Mouse (Mus musculus) CH12.LX (cell line): ENCODE measurements around the gene Gm28053. TPM values are rescaled to one million over a fixed set of nuclear protein-coding genes. Genes with fewer than 3 reads are reported as not detected.

Experiments
- DNase-seq: peaks from one replicate; pipeline ENCODE4 v3.0.0-alpha.2; 2013; ENCODE audit errors: extremely low read depth
- H3K27ac ChIP-seq: 2 replicates; pipeline ENCODE4 v1.5.1; 2012; ENCODE audit warnings: low read depth, mild to moderate bottlenecking, control low read depth, moderate library complexity; ENCODE audit not compliant: insufficient read depth
- H3K27me3 ChIP-seq: replicated peaks from 2 replicates; pipeline ENCODE3; 2012; ENCODE audit warnings: inconsistent platforms
- H3K36me3 ChIP-seq, 2 experiments: replicated peaks in 1 of 2; 2 replicates each; pipeline versions ENCODE3 to v1.6.1; 2012; ENCODE audit warnings: inconsistent platforms in 1 of 2, low read length in 1 of 2, mild to moderate bottlenecking in 1 of 2, mixed read lengths in 1 of 2, moderate library complexity in 1 of 2; ENCODE audit not compliant: control insufficient read depth in 1 of 2, insufficient read depth in 1 of 2
- H3K4me1 ChIP-seq, 2 experiments: 2 replicates each; pipeline ENCODE4 v1.6.1; 2012; ENCODE audit warnings: inconsistent platforms in 1 of 2, moderate library complexity in 1 of 2; ENCODE audit not compliant: insufficient read depth in 2 of 2, control insufficient read depth in 1 of 2
- H3K4me2 ChIP-seq: 2 replicates; pipeline ENCODE4 v1.6.1; 2012; ENCODE audit warnings: low read depth, mild to moderate bottlenecking, control low read depth; ENCODE audit not compliant: poor library complexity, insufficient read depth, severe bottlenecking
- H3K4me3 ChIP-seq, 3 experiments: fragments of 150-350 bp in 1 of 3; sonication (generic) in 1 of 3; replicated peaks in 1 of 3; 2 replicates each; pipeline versions ENCODE3 to v1.5.1; 2011 to 2012; ENCODE audit warnings: low read depth in 2 of 3, low read length in 2 of 3, mild to moderate bottlenecking in 2 of 3, moderate library complexity in 2 of 3, control low read depth in 1 of 3, improper control_type of control experiment in 1 of 3, inconsistent platforms in 1 of 3, mixed read lengths in 1 of 3; ENCODE audit not compliant: poor library complexity in 1 of 3
- H3K79me2 ChIP-seq: replicated peaks from 2 replicates; pipeline ENCODE4 v1.6.1; 2012; ENCODE audit warnings: mild to moderate bottlenecking, moderate library complexity; ENCODE audit not compliant: control insufficient read depth, poor library complexity, insufficient read depth, severe bottlenecking; ENCODE audit errors: extremely low read depth
- H3K9ac ChIP-seq: 2 replicates; pipeline ENCODE4 v1.6.1; 2012; ENCODE audit warnings: low read depth, mild to moderate bottlenecking, control low read depth, moderate library complexity; ENCODE audit not compliant: insufficient read depth
- H3K9me3 ChIP-seq: replicated peaks from 2 replicates; pipeline ENCODE3; 2012; ENCODE audit warnings: low read length, inconsistent platforms, mixed read lengths
- BHLHE40 ChIP-seq: IDR thresholded peaks from 2 replicates; pipeline ENCODE4 v1.6.1; 2011; ENCODE audit warnings: mild to moderate bottlenecking, low read depth, low read length, improper control_type of control experiment
- CHD1 ChIP-seq: IDR thresholded peaks from 2 replicates; pipeline ENCODE4 v1.6.1; 2012; ENCODE audit warnings: low read depth, low read length, improper control_type of control experiment, inconsistent platforms
- CHD2 ChIP-seq: IDR thresholded peaks from 2 replicates; pipeline ENCODE4 v1.6.1; 2011; ENCODE audit warnings: low read length, improper control_type of control experiment
- CTCF ChIP-seq, 2 experiments: IDR thresholded peaks in 1 of 2; conservative IDR thresholded peaks in 1 of 2; 2 replicates each; pipeline ENCODE4 v1.5.1; 2011 to 2012; ENCODE audit warnings: low read depth in 2 of 2, low read length in 2 of 2, improper control_type of control experiment in 1 of 2, inconsistent platforms in 1 of 2, mild to moderate bottlenecking in 1 of 2, moderate library complexity in 1 of 2
- E2F4 ChIP-seq: IDR thresholded peaks from 2 replicates; pipeline ENCODE4 v1.6.1; 2011; ENCODE audit warnings: low read depth, low read length, improper control_type of control experiment; ENCODE audit not compliant: insufficient replicate concordance
- EP300 ChIP-seq: IDR thresholded peaks from 2 replicates; pipeline ENCODE4 v1.6.1; 2011; ENCODE audit warnings: low read length, improper control_type of control experiment
- ETS1 ChIP-seq: conservative IDR thresholded peaks from 2 replicates; pipeline ENCODE4 v1.6.1; 2012; ENCODE audit warnings: low read depth, mild to moderate bottlenecking, inconsistent platforms, low read length, improper control_type of control experiment, moderate library complexity
- GABPA ChIP-seq: IDR thresholded peaks from 2 replicates; pipeline ENCODE4 v1.6.1; 2012; ENCODE audit warnings: low read depth, low read length, improper control_type of control experiment, inconsistent platforms; ENCODE audit not compliant: insufficient replicate concordance
- HCFC1 ChIP-seq: IDR thresholded peaks from 2 replicates; pipeline ENCODE4 v1.6.1; 2012; ENCODE audit warnings: low read depth, mild to moderate bottlenecking, inconsistent platforms, low read length, improper control_type of control experiment
- IRF4 ChIP-seq: IDR thresholded peaks from 2 replicates; pipeline ENCODE4 v1.6.1; 2014; ENCODE audit warnings: low read depth, mild to moderate bottlenecking, inconsistent platforms, low read length, improper control_type of control experiment
- JUN ChIP-seq: IDR thresholded peaks from 2 replicates; pipeline ENCODE4 v1.6.1; 2011; ENCODE audit warnings: low read depth, mild to moderate bottlenecking, low read length, improper control_type of control experiment, moderate library complexity; ENCODE audit not compliant: insufficient read depth
- JUND ChIP-seq: conservative IDR thresholded peaks from 2 replicates; pipeline ENCODE4 v1.6.1; 2011; ENCODE audit warnings: low read depth, low read length, improper control_type of control experiment
- MAFK ChIP-seq: IDR thresholded peaks from 2 replicates; pipeline ENCODE4 v1.6.1; 2011; ENCODE audit warnings: low read length, improper control_type of control experiment; ENCODE audit not compliant: insufficient replicate concordance
- MAX ChIP-seq: IDR thresholded peaks from 2 replicates; pipeline ENCODE4 v1.6.1; 2011; ENCODE audit warnings: low read length, improper control_type of control experiment
- MAZ ChIP-seq: IDR thresholded peaks from 2 replicates; pipeline ENCODE4 v1.6.1; 2012; ENCODE audit warnings: low read depth, mild to moderate bottlenecking, inconsistent platforms, low read length, improper control_type of control experiment, moderate library complexity
- MEF2A ChIP-seq: IDR thresholded peaks from 2 replicates; pipeline ENCODE4 v1.6.1; 2014; ENCODE audit warnings: low read depth, mild to moderate bottlenecking, inconsistent platforms, low read length, improper control_type of control experiment, borderline replicate concordance
- MYC ChIP-seq: IDR thresholded peaks from 2 replicates; pipeline ENCODE4 v1.6.1; 2011; ENCODE audit warnings: low read depth, mild to moderate bottlenecking, improper control_type of control experiment, low read length
- NELFE ChIP-seq: IDR thresholded peaks from 2 replicates; pipeline ENCODE4 v1.6.1; 2011; ENCODE audit warnings: low read depth, low read length, improper control_type of control experiment
- NRF1 ChIP-seq: IDR thresholded peaks from 2 replicates; pipeline ENCODE4 v1.6.1; 2014; ENCODE audit warnings: low read depth, mild to moderate bottlenecking, inconsistent platforms, low read length, improper control_type of control experiment, moderate library complexity
- POLR2A ChIP-seq: IDR thresholded peaks from 2 replicates; pipeline ENCODE4 v1.6.1; 2011; ENCODE audit warnings: low read depth, mild to moderate bottlenecking, improper control_type of control experiment, low read length
- RAD21 ChIP-seq: IDR thresholded peaks from 2 replicates; pipeline ENCODE4 v1.6.1; 2011; ENCODE audit warnings: low read depth, mild to moderate bottlenecking, low read length, improper control_type of control experiment, moderate library complexity
- RCOR1 ChIP-seq: conservative IDR thresholded peaks from 2 replicates; pipeline ENCODE4 v1.6.1; 2012; ENCODE audit warnings: low read depth, mild to moderate bottlenecking, inconsistent platforms, low read length, improper control_type of control experiment
- SIN3A ChIP-seq: IDR thresholded peaks from 2 replicates; pipeline ENCODE4 v1.6.1; 2012; ENCODE audit warnings: low read length, improper control_type of control experiment, inconsistent platforms
- TBP ChIP-seq: conservative IDR thresholded peaks from 2 replicates; pipeline ENCODE4 v1.6.1; 2011; ENCODE audit warnings: low read depth, low read length, improper control_type of control experiment
- TCF12 ChIP-seq: IDR thresholded peaks from 2 replicates; pipeline ENCODE4 v1.6.1; 2014; ENCODE audit warnings: low read depth, mild to moderate bottlenecking, inconsistent platforms, low read length, improper control_type of control experiment
- USF1 ChIP-seq: IDR thresholded peaks from 2 replicates; pipeline ENCODE4 v1.6.1; 2014; ENCODE audit warnings: low read depth, mild to moderate bottlenecking, inconsistent platforms, low read length, improper control_type of control experiment
- USF2 ChIP-seq: conservative IDR thresholded peaks from 2 replicates; pipeline ENCODE4 v1.6.1; 2011; ENCODE audit warnings: low read depth, low read length, improper control_type of control experiment
- ZC3H11A ChIP-seq: IDR thresholded peaks from 2 replicates; pipeline ENCODE4 v1.6.1; 2012; ENCODE audit warnings: low read depth, mild to moderate bottlenecking, inconsistent platforms, low read length, improper control_type of control experiment
- ZKSCAN1 ChIP-seq: IDR thresholded peaks from 2 replicates; pipeline ENCODE4 v1.6.1; 2012; ENCODE audit warnings: low read depth, inconsistent platforms, low read length, improper control_type of control experiment, borderline replicate concordance
- ZMIZ1 ChIP-seq: IDR thresholded peaks from 2 replicates; pipeline ENCODE4 v1.6.1; 2012; ENCODE audit warnings: low read depth, mild to moderate bottlenecking, inconsistent platforms, low read length, improper control_type of control experiment
- ZNF384 ChIP-seq: IDR thresholded peaks from 2 replicates; pipeline ENCODE4 v1.6.1; 2012; ENCODE audit warnings: low read depth, low read length, improper control_type of control experiment, inconsistent platforms
- dilution Hi-C: fragments of 300-500 bp; cut with MboI; formaldehyde crosslinking; loops from 2 replicates; pipeline ENCODE4 v1.14.3; 2020; ENCODE audit warnings: low sequenced_read_pairs; ENCODE audit not compliant: extremely low pct_unique_long_range_greater_than_20kb, extremely low pct_ligation_motif_present
- in situ Hi-C: fragments of 300-500 bp; cut with MboI; formaldehyde crosslinking; loops from 3 replicates; pipeline ENCODE4 v1.14.3; 2019; ENCODE audit warnings: low sequenced_read_pairs, low pct_ligation_motif_present, low pct_unique_long_range_greater_than_20kb, mixed read lengths
- polyA plus RNA-seq: library from polyadenylated mRNA; unstranded; fragments of >175 nt; gene quantifications from 2 replicates; pipeline ENCODE4 v1.2.1, GENCODE M21; 2012; ENCODE audit warnings: low read depth; ENCODE audit not compliant: insufficient read length
- total RNA-seq, 2 experiments: library from RNA; depleted of rRNA; stranded (reverse); fragments of 300-350 nt in 1 of 2; fragments of >200 nt in 1 of 2; gene quantifications; 2 replicates each; pipeline ENCODE4 v1.2.3; 2012 to 2014

Gene Gm28053
- total and polyA plus RNA-seq, 3 experiments, result 8.0 to 22.7 (median 10.0) TPM

DNA sequence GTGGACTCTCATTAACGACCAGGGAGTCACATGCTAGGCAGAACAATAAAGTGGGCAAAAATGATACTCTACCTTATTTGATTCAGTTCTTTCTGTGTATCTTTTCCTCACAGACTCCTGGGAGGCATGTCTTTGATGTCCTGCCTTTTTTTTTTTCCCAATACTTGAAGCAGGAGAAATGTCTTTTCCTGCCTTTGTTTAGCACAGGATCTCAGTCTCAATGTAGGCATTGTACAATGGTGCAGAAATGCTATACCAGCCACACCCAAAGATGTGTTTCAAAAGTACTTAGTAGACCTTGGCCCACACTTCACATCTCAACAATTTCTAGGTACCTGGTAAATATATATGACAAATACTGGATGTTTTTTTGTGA, 20.9 kb upstream of the Gm28053 start:
- no peak for TF ChIP-seq SIN3A
- no peak for TF ChIP-seq MAX
- TF ChIP-seq MEF2A, result no peak
- no peak for TF ChIP-seq ZMIZ1
- no peak for TF ChIP-seq NELFE
- no peak for TF ChIP-seq MYC
- no peak for TF ChIP-seq RAD21
- TF ChIP-seq NRF1, result no peak
- no peak overlapping the region for H3K9ac ChIP-seq
- peaks cover 30 to 70% of the 10 kb centered on the region in 2 experiments for H3K4me1 ChIP-seq
- H3K79me2 ChIP-seq, result no peaks in the 10 kb centered on the region; the same call in 1 of the 2 replicates
- no peak overlapping the region for H3K4me2 ChIP-seq
- peaks cover 33% of the 10 kb centered on the region for H3K9me3 ChIP-seq
- H3K4me3 ChIP-seq, result no peak overlapping the region
- in situ Hi-C loops (no loop called here), dilution Hi-C loops (no loop called here)
- DNase-seq, result no peak
- no peaks in the 10 kb centered on the region for H3K27me3 ChIP-seq
- peaks cover 28 to 52% of the 10 kb centered on the region in 2 experiments for H3K36me3 ChIP-seq
- peak overlapping the region; percentile 37; the same call in 1 of the 2 replicates for H3K27ac ChIP-seq

DNA sequence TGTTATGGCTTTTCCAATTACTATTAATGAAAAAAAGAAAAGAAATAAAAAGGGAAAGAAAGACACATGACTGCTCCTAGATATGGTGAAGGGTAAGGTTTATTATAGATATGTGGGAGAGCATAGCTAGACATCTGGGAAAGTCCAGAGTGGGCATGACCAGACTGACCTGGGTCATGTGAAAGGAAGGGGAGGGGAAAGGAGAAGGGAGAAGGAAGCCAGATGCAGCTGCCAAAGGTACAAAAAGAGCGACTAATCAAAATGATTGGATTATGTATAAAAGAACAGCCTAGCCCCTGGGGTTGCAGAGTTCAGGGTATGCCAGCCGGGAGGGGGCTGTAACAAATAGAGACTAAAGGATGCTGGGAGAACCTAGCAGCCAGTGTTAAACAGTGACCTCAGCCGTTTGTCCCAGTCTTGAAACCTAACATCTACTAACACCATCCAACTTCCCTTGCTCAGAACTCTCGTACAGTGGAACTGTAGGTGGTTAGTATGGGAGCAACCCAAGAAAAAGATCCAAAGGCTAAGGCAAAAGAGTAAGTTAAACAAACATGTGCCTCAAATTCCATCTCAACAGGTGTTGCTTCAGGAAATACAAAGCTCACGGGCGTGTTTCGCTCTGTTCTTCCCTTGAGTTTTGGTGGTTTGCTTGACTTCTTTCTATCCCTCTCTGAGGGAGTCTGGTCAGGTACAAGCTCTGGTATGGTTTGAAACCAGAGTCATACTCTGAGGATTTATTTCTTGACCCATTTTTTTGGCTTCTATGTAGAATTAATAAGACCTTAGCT, 20.1 kb upstream of the Gm28053 start:
- peaks cover 27 to 52% of the 10 kb centered on the region in 2 experiments for H3K36me3 ChIP-seq
- H3K4me2 ChIP-seq, result peak overlapping the region; percentile 63
- H3K27me3 ChIP-seq, result no peaks in the 10 kb centered on the region
- in situ Hi-C loops (no loop called here), dilution Hi-C loops (no loop called here)
- peaks cover 6% of the 10 kb centered on the region for H3K79me2 ChIP-seq
- no peak for DNase-seq
- H3K4me1 ChIP-seq, result peaks cover 29 to 70% of the 10 kb centered on the region in 2 experiments
- H3K4me3 ChIP-seq, result peak overlapping the region; percentile 19 to 45 (median 26)
- peak overlapping the region; percentile 98 for H3K27ac ChIP-seq
- peak overlapping the region; percentile 64 for H3K9ac ChIP-seq
- H3K9me3 ChIP-seq, result peaks cover 31% of the 10 kb centered on the region
- TF ChIP-seq TCF12 (peak; percentile 49), MAZ (no peak), JUN (no peak), JUND (no peak), ZKSCAN1 (no peak), ZNF384 (no peak), BHLHE40 (peak; percentile 63; the same call in 1 of the 2 replicates), USF1 (peak; percentile 56), TBP (peak; percentile 69), NRF1 (no peak), CHD1 (0 out of 2 replicates have a peak, but pooled peaks have one; percentile 47), IRF4 (no peak), CHD2 (no peak), MYC (0 out of 2 replicates have a peak, but pooled peaks have one; percentile 40), GABPA (no peak), CTCF (conservative IDR thresholded peaks at IDR 0.05 in 1 of 2, IDR thresholded peaks at IDR 0.05 in 1 of 2; ENCODE audit: low read depth in 2 of 2, low read length in 2 of 2) (no peak), USF2 (peak; percentile 41; the same call in 1 of the 2 replicates), RAD21 (no peak), ETS1 (no peak; the same call in 1 of the 2 replicates), HCFC1 (no peak), NELFE (no peak), RCOR1 (no peak), MAX (peak; percentile 45), MAFK (no peak), EP300 (peak; percentile 28; the same call in 1 of the 2 replicates), ZC3H11A (no peak), POLR2A (peak; percentile 41), E2F4 (no peak), ZMIZ1 (no peak)
